Mouse (Mus musculus) liver, embryonic 15.5 days (tissue): ENCODE measurements around the gene Cyp26b1. TPM values are rescaled to one million over a fixed set of nuclear protein-coding genes. Genes with fewer than 3 reads are reported as not detected.
"Not testable (repeated sequence)": the region's sequence is repeated elsewhere in the genome, so short reads cannot be mapped to it uniquely, and the experiment has no call there.

Experiments used
- ATAC-seq: fragments of 200-750 bp; cut with Nextera tagmentation; 2 replicates; pipeline ENCODE4 v1.8.0; 2017; ENCODE audit warnings: moderate number of reproducible peaks, mild to moderate bottlenecking, moderate library complexity; ENCODE audit not compliant: insufficient read depth
- H3K27ac ChIP-seq: fragments of 300-500 bp; sonication (generic); replicated peaks from 2 replicates; pipeline ENCODE4 v1.5.1; 2015; ENCODE audit warnings: mild to moderate bottlenecking, inconsistent platforms
- H3K27me3 ChIP-seq: fragments of 300-500 bp; sonication (generic); 2 replicates; pipeline ENCODE4 v1.6.1; 2015; ENCODE audit warnings: mild to moderate bottlenecking, inconsistent platforms
- H3K36me3 ChIP-seq: fragments of 300-500 bp; sonication (generic); replicated peaks from 2 replicates; pipeline ENCODE4 v1.6.1; 2015; ENCODE audit warnings: moderate library complexity, mild to moderate bottlenecking, inconsistent platforms
- H3K4me1 ChIP-seq: fragments of 300-500 bp; sonication (generic); replicated peaks from 2 replicates; pipeline ENCODE4 v1.6.1; 2015; ENCODE audit warnings: inconsistent platforms
- H3K4me2 ChIP-seq: fragments of 300-500 bp; sonication (generic); 2 replicates; pipeline ENCODE4 v1.6.1; 2015; ENCODE audit warnings: moderate library complexity, mild to moderate bottlenecking, inconsistent platforms
- H3K4me3 ChIP-seq: fragments of 300-500 bp; sonication (generic); replicated peaks from 2 replicates; pipeline ENCODE4 v1.5.1; 2015; ENCODE audit warnings: mild to moderate bottlenecking, inconsistent platforms
- H3K9ac ChIP-seq: fragments of 300-500 bp; sonication (generic); 2 replicates; pipeline ENCODE4 v1.6.1; 2015; ENCODE audit warnings: moderate library complexity, mild to moderate bottlenecking, inconsistent platforms
- H3K9me3 ChIP-seq: fragments of 300-500 bp; sonication (generic); replicated peaks from 2 replicates; pipeline ENCODE4 v1.6.1; 2016; ENCODE audit warnings: inconsistent platforms
- WGBS: fragments of 180-500 bp; shearing (Covaris S2); methylation state at CpG from one replicate; pipeline ENCODE4 v1.1.7; 2015; ENCODE audit warnings: mixed read lengths; ENCODE audit not compliant: insufficient replicate concordance; 5-methylcytosine and 5-hydroxymethylcytosine counted together
- polyA plus RNA-seq: library from polyadenylated mRNA; unstranded; fragments of >200 nt; fragmentation: Nextera tagmentation; extraction: Ambion mirVana; gene quantifications from 2 replicates; pipeline ENCODE4 v1.2.1, GENCODE M21; 2015

Gene Cyp26b1
- polyA plus RNA-seq, 1 experiment from 2014 or later, result 0.05 TPM

DNA sequence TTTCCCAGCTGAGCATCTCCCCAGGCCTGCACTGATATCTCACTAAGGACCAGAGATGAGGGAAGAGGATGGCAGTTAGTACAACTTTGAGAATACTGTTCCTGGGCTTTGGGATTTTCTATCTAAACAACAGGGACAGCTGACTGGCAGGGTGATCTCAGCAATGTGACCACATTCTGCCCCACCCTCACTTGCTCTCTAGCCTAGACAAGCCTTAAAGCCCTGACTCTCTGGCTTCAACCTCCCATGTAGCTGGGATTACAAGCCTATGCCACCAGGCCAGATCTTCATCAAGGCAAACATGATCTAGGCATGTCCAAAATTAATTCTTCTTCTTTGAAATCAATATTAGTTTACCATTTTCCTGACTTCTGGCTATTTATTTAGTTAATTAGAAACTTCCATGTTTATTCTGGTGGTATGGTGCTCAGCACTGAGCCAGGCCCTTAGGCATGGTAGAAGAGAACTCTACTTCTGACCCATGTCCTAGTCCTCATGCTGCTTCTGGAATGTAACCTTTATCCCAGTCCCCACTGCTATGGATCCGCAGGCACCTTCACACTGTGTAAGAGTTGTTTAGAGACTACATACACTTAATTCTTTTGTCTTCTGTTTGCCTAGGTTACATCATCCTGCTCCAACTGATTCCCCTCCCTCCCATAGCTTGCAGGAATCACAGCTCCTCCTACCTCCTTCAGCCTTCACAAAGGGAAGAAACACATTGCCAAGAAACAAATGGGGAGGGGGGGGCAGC lies 7.6 kb upstream of the Cyp26b1 start:
- H3K9me3 ChIP-seq, result no peaks in the 10 kb centered on the region
- H3K4me2 ChIP-seq, result no peak overlapping the region
- no peaks in the 10 kb centered on the region for H3K27me3 ChIP-seq
- no peak overlapping the region for H3K9ac ChIP-seq
- no peak overlapping the region for H3K27ac ChIP-seq
- 37% methylated on average over 1 of the region's 1 CpGs for WGBS
- no peak for ATAC-seq
- no peak overlapping the region for H3K4me3 ChIP-seq
- no peaks in the 10 kb centered on the region for H3K4me1 ChIP-seq
- H3K36me3 ChIP-seq, result no peaks in the 10 kb centered on the region

- not testable (repeated sequence) for H3K27me3 ChIP-seq, H3K36me3 ChIP-seq, H3K9ac ChIP-seq, H3K9me3 ChIP-seq, ATAC-seq, H3K4me3 ChIP-seq, H3K4me1 ChIP-seq, H3K27ac ChIP-seq, H3K4me2 ChIP-seq
- WGBS, result 58% methylated on average over 3 of the region's 3 CpGs
These were observed 5.6 kb upstream of the Cyp26b1 start for GRCm38 (mm10) chr6:84599296-84599695.

DNA sequence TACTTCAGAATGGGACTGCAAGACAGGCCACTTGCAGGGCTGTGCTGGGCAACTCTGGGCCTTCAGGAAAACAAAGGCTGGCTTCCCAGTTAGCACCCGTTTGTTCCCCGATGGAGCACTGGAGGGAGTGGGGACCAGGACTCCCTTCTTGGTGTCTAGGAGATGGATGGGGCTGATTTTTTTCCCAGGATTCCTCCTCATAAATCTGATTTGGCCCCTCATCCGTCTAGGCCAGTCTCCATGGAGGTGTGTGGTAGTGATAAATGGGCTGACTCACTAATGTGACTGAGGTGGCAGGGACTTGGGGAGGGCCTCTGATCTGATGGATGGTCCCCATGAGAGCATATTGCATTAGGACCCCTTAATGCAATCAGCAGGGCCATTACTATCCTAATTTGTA lies 5.0 kb upstream of the Cyp26b1 start:
- H3K27me3 ChIP-seq, result peaks cover 5% of the 10 kb centered on the region; the same call in 1 of the 2 replicates
- no peaks in the 10 kb centered on the region for H3K4me1 ChIP-seq
- H3K27ac ChIP-seq, result no peak overlapping the region
- no peaks in the 10 kb centered on the region for H3K9me3 ChIP-seq
- WGBS, result 60% methylated on average over 3 of the region's 3 CpGs
- H3K9ac ChIP-seq, result no peak overlapping the region
- no peaks in the 10 kb centered on the region for H3K36me3 ChIP-seq
- no peak for ATAC-seq
- H3K4me3 ChIP-seq, result no peak overlapping the region
- H3K4me2 ChIP-seq, result no peak overlapping the region

DNA sequence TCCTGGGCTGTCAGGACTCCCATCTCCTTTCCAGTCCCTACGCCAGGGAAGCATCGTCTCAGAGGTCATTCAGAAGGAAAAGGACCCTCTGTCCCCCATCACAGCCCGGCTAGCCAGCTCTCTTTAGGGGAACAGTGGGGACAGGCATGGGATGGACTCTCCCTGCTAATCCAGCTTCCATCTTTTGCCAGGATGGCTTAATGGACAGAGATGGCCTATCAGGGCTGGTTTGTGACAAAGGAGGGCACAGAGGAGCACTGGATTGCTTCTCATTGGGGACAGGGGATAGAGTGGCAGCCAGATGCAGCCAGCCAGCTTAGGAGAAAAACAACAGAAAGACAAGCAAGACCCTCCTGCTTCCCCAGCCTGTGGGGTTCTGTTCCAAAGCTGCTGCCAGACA lies 918 bp upstream of the Cyp26b1 start:
- no peak overlapping the region for H3K9ac ChIP-seq
- peaks cover 35% of the 10 kb centered on the region for H3K27me3 ChIP-seq
- 38% methylated on average over 3 of the region's 3 CpGs for WGBS
- no peaks in the 10 kb centered on the region for H3K9me3 ChIP-seq
- no peak overlapping the region for H3K4me3 ChIP-seq
- no peaks in the 10 kb centered on the region for H3K36me3 ChIP-seq
- no peak overlapping the region for H3K27ac ChIP-seq
- H3K4me2 ChIP-seq, result no peak overlapping the region
- no peak for ATAC-seq
- no peaks in the 10 kb centered on the region; the same call in 1 of the 2 replicates for H3K4me1 ChIP-seq

GRCm38 (mm10) chr6:84590961-84591745 lies 2.6 kb downstream of the Cyp26b1 start:
- H3K4me2 ChIP-seq, result no peak overlapping the region
- H3K36me3 ChIP-seq, result no peaks in the 10 kb centered on the region
- no peak for ATAC-seq
- no peak overlapping the region for H3K4me3 ChIP-seq
- no peak overlapping the region for H3K9ac ChIP-seq
- H3K4me1 ChIP-seq, result peaks cover 15% of the 10 kb centered on the region
- no peaks in the 10 kb centered on the region for H3K9me3 ChIP-seq
- H3K27ac ChIP-seq, result no peak overlapping the region
- WGBS, result 53% methylated on average over 6 of the region's 6 CpGs
- H3K27me3 ChIP-seq, result peaks cover 69% of the 10 kb centered on the region

- Histone ChIP-seq H3K27me3 (peaks cover 77% of the 10 kb centered on the region), H3K9ac (no peak overlapping the region), H3K27ac (no peak overlapping the region), H3K4me1 (peaks cover 17% of the 10 kb centered on the region), H3K4me3 (no peak overlapping the region), H3K4me2 (peak overlapping the region; percentile 8; the same call in 1 of the 2 replicates), H3K36me3 (no peaks in the 10 kb centered on the region), H3K9me3 (no peaks in the 10 kb centered on the region)
- WGBS, result 4% methylated on average over 39 of the region's 39 CpGs
- peak; percentile 31; the same call in 1 of the 2 replicates for ATAC-seq
These were observed 3.7 kb downstream of the Cyp26b1 start for GRCm38 (mm10) chr6:84589742-84590686.

DNA sequence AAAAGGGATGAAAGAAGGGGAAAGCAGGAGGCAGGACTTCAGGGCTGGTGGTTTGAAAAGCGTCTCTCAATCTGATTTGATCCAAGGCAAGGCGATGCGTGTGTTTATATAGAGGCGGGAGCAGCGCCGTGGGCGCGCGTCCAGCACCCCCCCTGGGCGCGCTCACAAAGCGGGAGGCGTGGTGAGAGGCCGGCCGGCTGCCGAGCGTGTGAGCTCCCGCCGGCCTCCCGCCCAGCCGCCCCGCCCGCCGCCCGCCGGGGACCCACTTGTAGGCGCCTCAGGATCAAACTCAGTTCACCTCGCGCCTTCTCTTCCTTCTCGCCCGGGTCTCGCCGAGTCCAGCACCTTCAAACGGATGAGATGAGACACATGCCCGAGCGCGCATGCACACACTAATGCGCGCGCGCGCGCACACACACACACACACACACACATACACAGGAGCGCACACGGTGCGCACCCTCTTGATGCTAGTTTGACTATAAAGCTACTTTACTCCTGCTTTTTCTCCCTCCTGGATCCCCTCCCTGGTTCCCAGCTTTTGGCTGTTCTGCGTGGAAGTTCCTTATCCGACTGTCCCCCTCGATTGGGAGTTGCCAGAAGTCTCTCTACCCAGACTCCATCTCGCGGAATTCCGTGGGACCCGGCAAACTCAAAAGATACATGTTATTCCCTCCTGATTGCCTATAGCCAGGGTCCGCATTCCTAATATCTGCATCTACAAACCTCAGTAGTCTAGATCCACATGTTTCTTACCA lies 4.6 kb downstream of the Cyp26b1 start:
- ATAC-seq, result no peak
- Histone ChIP-seq H3K9ac (no peak overlapping the region), H3K4me3 (peak overlapping the region; percentile 41), H3K9me3 (no peaks in the 10 kb centered on the region), H3K4me2 (peak overlapping the region; percentile 62), H3K36me3 (no peaks in the 10 kb centered on the region), H3K4me1 (peaks cover 23% of the 10 kb centered on the region), H3K27me3 (peaks cover 87% of the 10 kb centered on the region), H3K27ac (no peak overlapping the region)
- 2% methylated on average over 40 of the region's 54 CpGs for WGBS

GRCm38 (mm10) chr6:84588221-84588894 lies 5.3 kb downstream of the Cyp26b1 start:
- WGBS, result under 1% methylated on average over 41 of the region's 41 CpGs
- ATAC-seq, result no peak
- Histone ChIP-seq H3K9me3 (no peaks in the 10 kb centered on the region), H3K4me3 (peak overlapping the region; percentile 41), H3K4me1 (peaks cover 28% of the 10 kb centered on the region), H3K4me2 (peak overlapping the region; percentile 62), H3K36me3 (no peaks in the 10 kb centered on the region), H3K27ac (no peak overlapping the region), H3K9ac (no peak overlapping the region), H3K27me3 (peaks cover 90% of the 10 kb centered on the region)

DNA sequence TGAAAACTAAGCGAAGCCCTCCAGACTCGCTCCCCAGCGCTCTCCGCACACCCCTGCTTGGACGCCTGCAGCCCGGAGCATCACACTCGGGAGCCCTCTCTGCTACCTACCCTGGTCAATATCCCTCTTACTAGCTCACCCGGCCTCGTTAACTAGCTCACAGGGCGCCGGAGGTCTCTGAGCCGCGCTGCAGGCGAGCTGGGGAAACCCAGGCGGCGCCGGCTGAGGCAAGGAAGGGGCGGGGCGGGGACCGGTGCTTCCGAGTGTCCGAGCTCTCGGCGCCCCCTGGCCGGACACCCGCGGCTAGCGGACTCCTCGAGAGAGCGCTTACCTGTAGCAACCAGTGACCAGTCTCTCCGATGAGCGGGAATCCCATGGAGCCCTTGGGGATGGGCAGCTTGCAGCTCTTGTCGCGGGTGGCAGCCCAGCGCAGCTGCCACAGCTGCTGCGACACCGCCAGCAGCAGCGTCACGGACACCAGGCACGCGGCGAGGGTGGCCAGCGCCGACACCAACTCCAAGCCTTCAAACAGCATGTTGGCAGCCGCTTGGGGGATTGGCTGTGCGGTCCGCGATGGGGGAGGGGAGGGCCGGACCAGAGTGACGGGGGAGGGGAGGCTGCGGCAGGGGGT lies 6.1 kb downstream of the Cyp26b1 start:
- peaks cover 32% of the 10 kb centered on the region for H3K4me1 ChIP-seq
- H3K4me2 ChIP-seq, result peak overlapping the region; percentile 62
- no peaks in the 10 kb centered on the region for H3K9me3 ChIP-seq
- peaks cover 98% of the 10 kb centered on the region for H3K27me3 ChIP-seq
- peak overlapping the region; percentile 41 for H3K4me3 ChIP-seq
- H3K27ac ChIP-seq, result no peak overlapping the region
- no peak for ATAC-seq
- under 1% methylated on average over 51 of the region's 51 CpGs for WGBS
- no peaks in the 10 kb centered on the region for H3K36me3 ChIP-seq
- no peak overlapping the region for H3K9ac ChIP-seq
